In genomic region chr5:146844945-146845365, GRCm38 (mm10) we compare ENCODE assay signal across 8 mouse cellular contexts. TPM values are rescaled to one million over a fixed set of nuclear protein-coding genes. Genes with fewer than 3 reads are reported as not detected.
DNase-seq lines count a peak whose midpoint lies in the region; ATAC-seq lines count a peak whose summit lies in the region.

Gene Rasl11a (plus strand): TSS chr5:146845071.

- H3K27me3 ChIP-seq in heart, embryonic 12.5 days (replicated peaks), result no peaks in the 10 kb centered on the region
- no peaks in the 10 kb centered on the region for H3K27me3 ChIP-seq in kidney, embryonic 15.5 days
- H3K27me3 ChIP-seq in midbrain, embryonic 16.5 days (ENCODE audit: control insufficient read depth, insufficient read depth, low read depth, low read length), result no peaks in the 10 kb centered on the region
- no peaks in the 10 kb centered on the region for H3K27me3 ChIP-seq in stomach, embryonic 14.5 days (ENCODE audit: control insufficient read depth, insufficient read depth, low read length)

- peak within 1 kb of the TSS; percentile 76 for H3K9ac ChIP-seq in heart, embryonic 12.5 days
- peak within 1 kb of the TSS; percentile 61 for H3K9ac ChIP-seq in kidney, embryonic 15.5 days
- H3K9ac ChIP-seq in midbrain, embryonic 16.5 days (ENCODE audit: low read depth, low read length), result peak within 1 kb of the TSS; percentile 81
- peak within 1 kb of the TSS; percentile 52; the same call in 1 of the 2 replicates for H3K9ac ChIP-seq in stomach, embryonic 14.5 days (replicated peaks; ENCODE audit: low read depth, low read length)

- ATAC-seq in heart, embryonic 12.5 days (ENCODE audit: insufficient number of reproducible peaks, low FRiP score), result peak; percentile 85
- ATAC-seq in kidney, embryonic 15.5 days (replicated peaks; ENCODE audit: low FRiP score), result peak; percentile 91
- ATAC-seq in midbrain, embryonic 16.5 days, result peak; percentile 91
- peak; percentile 90 for ATAC-seq in stomach, embryonic 14.5 days (ENCODE audit: insufficient number of reproducible peaks, insufficient read depth, low FRiP score, low read depth)

- peak within 1 kb of the TSS; percentile 99 for H3K4me2 ChIP-seq in heart, embryonic 12.5 days
- H3K4me2 ChIP-seq in kidney, embryonic 15.5 days, result peak within 1 kb of the TSS; percentile 83
- peak within 1 kb of the TSS; percentile 99 for H3K4me2 ChIP-seq in midbrain, embryonic 16.5 days (ENCODE audit: low read length)
- H3K4me2 ChIP-seq in stomach, embryonic 14.5 days (replicated peaks; ENCODE audit: low read depth, low read length), result peak within 1 kb of the TSS; percentile 98

- peak within 1 kb of the TSS; percentile 73 for H3K4me3 ChIP-seq in heart, embryonic 12.5 days
- H3K4me3 ChIP-seq in kidney, embryonic 15.5 days (replicated peaks), result peak within 1 kb of the TSS; percentile 63
- H3K4me3 ChIP-seq in midbrain, embryonic 16.5 days (ENCODE audit: low read depth, low read length), result peak within 1 kb of the TSS; percentile 74
- H3K4me3 ChIP-seq in stomach, embryonic 14.5 days (ENCODE audit: low read depth, low read length), result peak within 1 kb of the TSS; percentile 59

- peak within 1 kb of the TSS; percentile 48 for H3K27ac ChIP-seq in heart, embryonic 12.5 days (ENCODE audit: poor library complexity, severe bottlenecking)
- H3K27ac ChIP-seq in kidney, embryonic 15.5 days, result peak within 1 kb of the TSS; percentile 87
- H3K27ac ChIP-seq in midbrain, embryonic 16.5 days (ENCODE audit: low read length), result peak within 1 kb of the TSS; percentile 66
- H3K27ac ChIP-seq in stomach, embryonic 14.5 days (ENCODE audit: low read length), result peak within 1 kb of the TSS; percentile 61; the same call in 1 of the 2 replicates

- DNase-seq in CD4-positive, CD25-positive, alpha-beta regulatory T cell, adult 2 months (ENCODE audit: low read depth, low spot score), result peak; percentile 71
- DNase-seq in brain, embryonic 18.5 days (ENCODE audit: low read depth, low spot score), result peak; percentile 36
- peak; percentile 47 for DNase-seq in fibroblast of lung, adult 2 months (ENCODE audit: low read depth)
- DNase-seq in liver, result peak; percentile 83

- under 1% methylated on average over 40 of the region's 40 CpGs for WGBS in heart, embryonic 12.5 days
- 0% methylated on average over 40 of the region's 40 CpGs for WGBS in kidney, embryonic 15.5 days
- WGBS in midbrain, embryonic 16.5 days, result under 1% methylated on average over 34 of the region's 40 CpGs
- WGBS in stomach, embryonic 14.5 days, result under 1% methylated on average over 40 of the region's 40 CpGs

- no peaks in the 10 kb centered on the region for H3K36me3 ChIP-seq in heart, embryonic 12.5 days
- H3K36me3 ChIP-seq in kidney, embryonic 15.5 days, result no peaks in the 10 kb centered on the region; the same call in 1 of the 2 replicates
- H3K36me3 ChIP-seq in midbrain, embryonic 16.5 days (ENCODE audit: control insufficient read depth, insufficient read depth, low read length), result no peaks in the 10 kb centered on the region
- no peaks in the 10 kb centered on the region for H3K36me3 ChIP-seq in stomach, embryonic 14.5 days (ENCODE audit: control insufficient read depth, insufficient read depth, low read length)

- no peaks in the 10 kb centered on the region for H3K9me3 ChIP-seq in heart, embryonic 12.5 days (replicated peaks)
- no peaks in the 10 kb centered on the region for H3K9me3 ChIP-seq in kidney, embryonic 15.5 days (replicated peaks)
- no peaks in the 10 kb centered on the region for H3K9me3 ChIP-seq in midbrain, embryonic 16.5 days (replicated peaks; ENCODE audit: control insufficient read depth, low read length, poor library complexity, severe bottlenecking)
- no peaks in the 10 kb centered on the region for H3K9me3 ChIP-seq in stomach, embryonic 14.5 days (ENCODE audit: control insufficient read depth, low read depth, low read length)

- peaks cover 19% of the 10 kb centered on the region for H3K4me1 ChIP-seq in heart, embryonic 12.5 days (replicated peaks)
- H3K4me1 ChIP-seq in kidney, embryonic 15.5 days, result peaks cover 39% of the 10 kb centered on the region
- peaks cover 10% of the 10 kb centered on the region for H3K4me1 ChIP-seq in midbrain, embryonic 16.5 days (ENCODE audit: control insufficient read depth, insufficient read depth, low read length)
- H3K4me1 ChIP-seq in stomach, embryonic 14.5 days (ENCODE audit: control insufficient read depth, insufficient read depth, low read length), result peaks cover 9% of the 10 kb centered on the region

RNA-seq across cellular contexts. Expression of gene Rasl11a, which starts in this region (rescaled TPM):
- 9.0 and 10.3 TPM in 2 replicates for polyA plus RNA-seq in heart, embryonic 12.5 days (2016; fragmentation: Nextera tagmentation; extraction: Ambion mirVana)
- 78.6 and 87.4 TPM in 2 replicates for polyA plus RNA-seq in kidney, embryonic 15.5 days (2015; fragmentation: Nextera tagmentation; extraction: Ambion mirVana)
- polyA plus RNA-seq in midbrain, embryonic 16.5 days (2015; fragmentation: Nextera tagmentation; extraction: Ambion mirVana), result 10.2 and 10.8 TPM in 2 replicates
- polyA plus RNA-seq in stomach, embryonic 14.5 days (2014; fragmentation: Nextera tagmentation; extraction: Ambion mirVana), result 10.3 and 12.0 TPM in 2 replicates

Comparison
In these comparisons a context has a peak if more than half of its experiments do, and no peak if none do; other contexts are left out.
1. Peak in every context shown above with its lines: DNase-seq, ATAC-seq, H3K4me3 ChIP-seq and H3K27ac ChIP-seq.